Mouse (Mus musculus) liver, adult (tissue): Measurements from ENCODE around the gene Hephl1.

ENCODE experiments used
- GATA4 ChIP-seq: IDR thresholded peaks from 2 replicates; pipeline ENCODE4 v1.6.1; 2014; ENCODE audit warnings: mild to moderate bottlenecking, low read length; ENCODE audit not compliant: insufficient replicate concordance

Hephl1 gene

DNA sequence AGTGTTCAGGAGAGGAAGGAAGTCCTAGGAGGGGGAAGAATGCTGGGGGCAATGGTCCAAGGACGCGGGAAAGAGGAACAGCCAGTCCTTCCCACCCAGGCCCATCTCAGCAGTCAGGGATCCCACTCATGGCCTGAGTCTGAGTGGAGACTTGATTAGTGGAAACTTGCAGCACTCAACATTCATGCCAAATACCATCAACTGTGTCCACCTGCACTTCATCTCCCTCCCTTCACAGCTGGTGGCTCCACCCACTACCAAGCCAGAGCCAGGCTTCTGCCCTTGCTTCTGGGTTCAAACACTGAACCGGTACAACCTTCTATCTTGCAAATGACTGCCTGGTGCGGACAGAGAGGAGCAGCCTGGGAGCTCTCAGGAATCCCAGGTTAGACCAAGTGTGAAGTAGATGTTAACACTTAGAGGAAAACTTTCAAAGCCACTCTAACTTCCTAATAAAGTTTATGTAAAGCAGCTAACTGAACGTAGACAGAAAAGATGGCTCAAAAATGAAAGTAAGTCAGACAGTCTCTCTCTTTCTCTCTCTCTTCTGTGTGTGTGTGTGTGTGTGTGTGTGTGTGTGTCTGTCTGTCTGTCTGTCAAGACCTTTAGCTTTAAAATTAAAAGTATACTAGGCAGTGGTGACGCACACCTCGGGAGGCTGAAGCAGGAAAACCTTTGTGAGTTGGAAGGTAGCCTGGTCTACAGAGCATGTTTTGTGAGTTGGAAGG lies 77.2 kb downstream of the Hephl1 start:
- no peak for TF ChIP-seq GATA4

DNA sequence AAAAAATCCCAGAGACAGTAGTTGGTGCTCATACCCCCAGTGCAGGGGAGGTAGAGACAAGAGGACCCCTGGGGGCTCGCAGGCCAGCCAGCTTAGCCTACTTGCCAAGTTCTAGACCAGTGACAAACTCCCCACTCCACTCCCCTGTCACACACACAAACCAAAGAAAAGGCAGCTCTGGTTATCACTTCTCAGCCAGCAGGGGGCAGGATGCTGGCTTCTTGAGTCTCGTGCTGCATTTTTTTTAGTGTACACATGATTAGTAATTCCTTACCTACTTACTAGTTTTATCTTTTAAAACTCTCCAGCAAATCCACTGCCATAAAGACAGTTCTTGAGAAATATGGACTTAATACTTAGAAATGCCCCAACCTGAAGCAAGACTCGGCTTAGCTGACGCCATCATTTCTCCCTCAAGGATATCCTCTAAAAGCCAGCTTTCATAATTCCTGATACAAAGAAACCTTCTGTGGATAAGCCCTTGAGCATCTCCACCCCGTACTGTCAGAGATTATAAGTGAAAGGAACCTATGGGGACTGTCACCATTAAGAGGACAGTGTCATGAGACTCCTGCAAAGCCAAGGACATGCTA lies 78.2 kb downstream of the Hephl1 start:
- TF ChIP-seq GATA4, result no peak

DNA sequence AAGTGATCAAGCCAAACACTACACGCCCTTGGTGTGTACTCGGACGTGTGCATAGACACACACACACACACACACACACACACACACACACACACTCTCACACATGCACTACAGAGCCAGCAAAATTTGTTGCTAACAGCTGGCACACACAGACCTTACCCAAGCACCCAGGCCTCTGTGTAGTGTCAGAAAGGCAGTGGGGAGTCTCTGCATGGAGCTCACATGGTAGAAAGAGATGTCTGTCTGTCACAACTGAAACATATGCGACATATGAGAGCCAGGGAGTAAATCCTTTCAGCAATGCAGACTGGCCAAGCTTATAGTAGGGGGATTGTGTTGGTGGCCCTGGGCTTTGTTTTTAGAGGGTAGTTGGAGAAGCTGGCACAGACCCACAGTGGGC lies 79.1 kb downstream of the Hephl1 start:
- TF ChIP-seq GATA4, result no peak

DNA sequence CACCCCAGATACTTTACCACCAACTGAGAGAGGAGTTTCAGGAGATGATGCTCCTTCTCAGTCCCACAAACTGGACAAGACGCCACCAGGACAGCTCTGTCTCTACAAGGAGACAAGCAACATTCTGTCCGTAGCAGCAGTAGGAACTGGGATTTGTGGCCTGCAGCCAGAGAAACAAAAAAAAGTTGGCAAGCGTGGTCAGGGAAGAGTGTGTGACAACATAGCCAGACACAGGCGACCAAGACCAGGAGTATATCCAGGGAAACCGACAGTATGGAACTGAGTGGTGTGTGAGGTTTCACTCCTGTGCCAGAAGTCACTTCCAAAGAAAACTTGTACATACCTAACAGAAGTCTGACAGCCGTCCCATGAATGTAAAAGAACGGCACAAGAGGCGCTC lies 81.1 kb downstream of the Hephl1 start:
- no peak for TF ChIP-seq GATA4

DNA sequence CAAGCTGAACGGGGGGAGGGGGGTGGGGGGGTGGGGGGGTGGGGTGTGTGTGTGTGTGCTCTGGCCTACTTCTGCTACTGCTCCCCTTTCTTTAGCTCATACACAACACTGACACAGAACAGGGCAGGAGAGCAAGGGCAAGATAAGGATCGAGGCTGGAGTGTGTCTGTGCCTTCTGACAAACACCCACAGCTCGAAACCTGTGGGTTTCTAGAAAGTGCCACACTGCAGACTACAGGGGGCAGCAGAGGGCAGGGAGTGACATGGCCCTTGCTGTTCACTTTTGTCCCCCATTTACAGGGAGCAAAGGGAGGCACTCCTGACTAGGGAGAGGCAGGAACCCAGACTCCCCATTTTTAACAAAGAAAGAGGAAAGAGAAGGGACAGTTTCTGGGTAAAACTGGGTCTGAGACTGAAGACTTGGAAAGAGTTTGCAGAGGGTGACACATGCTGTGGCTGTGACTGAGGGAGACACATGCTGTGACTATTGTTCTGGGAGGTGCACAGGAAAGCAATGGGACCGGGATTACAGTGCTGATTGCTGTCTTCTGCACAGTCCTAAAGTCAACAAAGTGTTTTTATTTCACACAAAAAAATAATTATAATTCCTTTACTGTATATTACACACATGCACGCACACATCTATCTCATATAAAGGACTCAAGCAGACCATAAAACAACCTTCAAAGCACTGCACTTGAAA lies 82.7 kb downstream of the Hephl1 start:
- TF ChIP-seq GATA4, result no peak

DNA sequence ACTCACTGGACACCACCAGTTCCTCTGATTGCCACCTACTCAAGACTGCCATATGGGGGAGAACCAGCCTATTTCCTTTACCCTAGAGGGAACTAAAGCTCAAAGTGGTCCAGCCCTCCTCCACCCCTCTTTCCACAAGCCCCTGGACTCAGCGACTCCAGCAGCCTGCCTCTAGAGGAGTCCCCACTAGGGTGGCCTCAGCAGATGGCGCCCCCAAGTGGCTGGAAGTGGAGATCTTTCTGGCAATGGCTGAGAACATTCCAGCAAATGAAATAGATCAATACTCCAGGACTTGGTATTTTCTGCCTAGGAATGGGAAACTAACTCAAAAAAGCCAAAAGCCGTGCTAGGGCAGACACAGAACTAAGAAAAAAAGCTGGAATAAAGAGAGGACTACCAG lies 84.2 kb downstream of the Hephl1 start:
- no peak for TF ChIP-seq GATA4

DNA sequence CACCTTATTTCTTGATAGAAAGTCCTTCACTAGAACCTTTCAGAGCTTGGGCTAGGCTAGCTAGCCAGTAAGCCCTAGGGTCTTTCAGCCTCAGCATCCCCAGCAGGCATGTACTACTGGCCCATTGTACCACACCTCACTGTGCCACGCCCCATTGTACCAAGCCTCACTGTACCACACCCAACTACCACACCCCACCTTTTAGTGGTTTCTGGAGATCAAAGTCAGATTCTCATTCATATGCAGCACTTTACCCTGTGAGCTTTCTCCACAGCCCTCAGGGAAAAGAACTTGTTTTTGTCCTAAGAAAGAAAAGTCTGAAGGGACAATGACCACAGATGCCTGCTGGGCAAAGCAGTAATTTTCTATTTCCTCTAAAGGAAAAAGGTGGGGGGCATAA lies 88.9 kb downstream of the Hephl1 start:
- TF ChIP-seq GATA4, result no peak

DNA sequence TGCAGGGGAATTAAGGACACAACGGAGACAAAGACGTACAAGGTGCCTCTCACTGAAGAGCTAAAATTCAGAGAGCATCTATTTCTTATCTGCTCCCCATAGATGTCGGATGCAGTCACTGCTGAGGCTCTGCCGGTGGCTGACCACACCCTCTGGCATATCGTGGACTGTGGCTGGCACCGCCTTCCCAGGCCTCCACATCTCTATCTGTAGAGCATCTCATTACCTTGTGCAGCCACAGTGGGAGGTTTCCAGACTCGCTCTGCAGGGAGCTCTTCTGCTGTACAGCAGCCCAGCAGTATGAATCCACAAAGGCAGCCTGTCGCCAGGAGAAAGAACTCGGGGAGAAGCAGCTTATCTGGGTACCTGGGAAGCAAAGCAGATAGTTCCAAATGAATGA lies 90.8 kb downstream of the Hephl1 start:
- TF ChIP-seq GATA4, result no peak

DNA sequence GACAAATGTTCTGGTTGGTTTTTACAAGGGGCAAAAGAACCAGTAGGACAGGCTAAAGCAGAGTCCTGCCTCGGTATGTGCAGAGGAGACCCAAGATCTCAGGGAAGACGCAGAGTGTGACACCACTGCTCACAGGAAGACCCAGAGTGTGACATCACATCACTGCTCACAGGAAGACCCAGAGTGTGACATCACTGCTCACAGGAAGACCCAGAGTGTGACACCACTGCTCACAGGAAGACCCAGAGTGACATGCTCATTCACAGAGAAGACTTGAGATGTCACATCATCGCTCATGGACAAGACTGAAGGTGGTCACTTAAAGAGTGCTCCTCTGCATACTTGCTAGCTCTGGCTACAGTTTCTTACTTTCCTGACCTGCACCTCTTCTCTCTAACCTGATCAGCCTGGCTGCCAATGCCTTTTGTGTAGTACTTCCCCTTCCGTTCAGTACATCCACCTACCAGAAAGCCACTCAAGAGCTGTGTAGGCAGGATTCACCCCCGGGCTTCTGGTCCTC lies 91.3 kb downstream of the Hephl1 start:
- TF ChIP-seq GATA4, result no peak

DNA sequence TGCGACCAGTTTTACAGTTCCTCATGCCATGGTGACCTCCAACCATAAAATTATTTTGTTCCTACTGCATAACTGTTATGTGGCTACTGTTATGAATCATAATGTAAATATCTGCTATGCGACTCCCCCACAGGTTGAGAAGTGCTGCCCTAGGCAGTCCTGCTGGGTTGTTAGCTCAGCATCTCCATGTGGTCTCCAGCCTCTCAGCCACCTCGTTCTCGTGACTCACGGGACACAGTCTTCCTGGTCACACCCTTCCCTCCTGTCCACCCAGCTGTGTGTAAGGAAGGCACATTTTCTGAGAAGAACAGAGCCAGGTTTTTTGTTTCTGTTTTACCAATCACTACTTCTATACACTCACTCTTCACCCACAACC lies 93.2 kb downstream of the Hephl1 start:
- no peak for TF ChIP-seq GATA4

DNA sequence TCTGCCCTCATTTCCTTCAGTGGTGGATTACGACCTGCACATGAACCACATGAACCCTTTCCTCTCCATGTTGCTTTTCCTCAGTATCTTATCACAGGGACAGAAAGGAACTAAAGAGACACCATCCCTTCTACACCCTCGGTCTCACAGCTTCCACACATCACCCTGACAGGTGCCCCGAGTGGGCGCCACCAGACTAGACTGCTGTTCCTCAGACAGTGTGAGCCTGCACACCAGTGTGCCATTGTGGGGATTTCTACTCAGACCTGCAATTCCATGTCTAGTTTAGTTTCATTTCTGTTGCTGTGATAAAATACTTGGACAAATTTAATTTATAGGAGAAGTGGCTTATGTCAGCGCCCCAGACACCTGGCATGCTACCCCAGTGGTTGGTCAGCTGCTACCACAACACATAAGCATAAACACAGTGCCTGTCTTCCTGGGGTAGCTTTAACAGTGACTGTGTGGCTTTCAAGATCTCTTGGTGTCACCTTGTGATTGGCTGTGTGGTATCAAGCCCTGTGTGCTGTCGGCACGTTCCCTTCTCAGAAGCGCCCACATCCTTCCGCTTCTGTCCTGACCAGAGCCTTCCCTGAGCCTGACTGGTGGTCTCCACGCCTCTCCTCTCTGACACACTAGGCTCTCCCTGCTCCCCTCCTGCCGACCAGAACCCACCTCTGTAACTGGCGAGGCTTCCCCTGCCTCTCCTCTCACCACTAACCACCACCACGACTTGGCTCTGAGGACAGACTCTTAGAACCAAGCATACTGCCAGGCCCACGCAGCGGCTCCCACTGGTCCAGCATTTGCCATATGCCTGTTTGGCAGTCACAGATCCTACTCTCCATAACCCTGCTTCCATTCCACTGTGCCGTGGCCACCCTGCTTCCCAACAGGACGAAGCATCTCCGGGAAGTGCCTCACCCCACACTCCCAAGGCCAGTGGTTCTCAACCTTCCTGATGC lies 93.8 kb downstream of the Hephl1 start:
- no peak for TF ChIP-seq GATA4

DNA sequence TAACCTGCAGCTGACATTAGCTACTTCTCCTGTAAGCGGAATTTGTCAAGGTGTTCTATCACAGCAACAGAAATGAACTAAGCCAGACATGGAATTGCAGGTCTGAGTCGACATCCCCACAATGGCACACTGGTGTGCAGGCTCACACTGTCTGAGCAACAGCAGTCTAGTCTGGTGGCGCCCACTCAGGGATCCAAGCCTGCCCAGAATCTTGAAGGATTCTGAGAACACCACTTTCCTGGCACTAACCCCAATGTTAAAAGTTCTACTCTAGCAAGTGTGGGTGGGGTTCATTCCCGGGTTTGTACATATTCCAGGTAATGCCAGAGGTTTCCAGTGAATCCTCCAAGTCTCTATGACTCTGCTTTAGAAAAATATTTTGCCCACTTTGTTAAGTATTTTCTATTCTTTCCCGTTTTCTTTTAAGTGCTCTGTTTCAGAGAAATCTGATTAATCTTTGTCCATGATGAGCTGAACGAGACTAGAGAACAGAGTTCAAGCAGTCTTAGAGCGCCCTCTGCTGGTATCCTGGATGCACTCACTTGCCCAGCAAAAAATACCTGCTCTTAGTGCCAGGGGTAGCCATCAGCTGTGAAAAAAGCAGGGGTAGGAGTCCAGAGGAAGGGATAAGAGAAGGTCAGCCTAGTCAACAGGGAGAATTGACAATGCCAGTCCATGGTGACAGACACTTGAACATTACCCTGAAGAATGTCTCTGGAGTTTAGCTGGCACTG lies 96.5 kb downstream of the Hephl1 start:
- no peak for TF ChIP-seq GATA4

DNA sequence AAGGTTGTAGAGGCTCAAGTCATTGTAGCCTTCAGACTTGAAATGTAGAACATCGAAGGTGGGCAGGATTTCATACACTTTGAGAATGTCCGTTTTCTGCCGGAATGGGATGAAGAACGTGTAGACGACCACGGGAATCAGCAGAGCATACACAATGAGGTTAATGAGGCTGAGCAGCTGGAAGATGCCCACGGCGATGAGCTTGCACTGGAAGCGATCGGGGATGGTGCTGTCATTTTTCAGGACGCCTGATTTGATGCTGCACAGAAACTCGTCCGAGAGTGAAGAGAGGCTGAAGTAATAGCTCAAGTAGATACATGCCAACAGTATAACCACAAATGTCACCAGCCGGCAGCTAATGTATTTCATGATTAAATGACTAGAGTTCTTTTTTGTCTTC lies 104.3 kb downstream of the Hephl1 start:
- no peak for TF ChIP-seq GATA4

DNA sequence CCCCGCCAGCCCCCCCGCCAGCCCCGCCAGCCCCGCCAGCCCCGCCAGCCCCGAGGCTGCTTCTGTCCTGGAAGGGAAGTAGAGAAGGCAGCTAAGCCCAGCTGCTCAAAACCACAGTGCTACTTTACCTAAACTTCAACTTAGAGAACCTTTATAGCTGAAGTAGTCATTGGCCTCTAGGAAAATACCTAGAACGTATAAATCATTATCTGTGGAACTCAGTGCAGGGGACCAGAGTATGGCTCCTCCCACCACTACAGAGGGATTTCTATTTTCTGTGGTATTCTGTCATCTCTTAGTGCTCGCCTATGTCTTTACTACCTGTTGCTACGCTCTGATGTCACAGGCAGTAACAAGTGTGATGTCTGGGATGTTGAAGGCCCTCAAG lies 107.6 kb downstream of the Hephl1 start:
- TF ChIP-seq GATA4, result no peak
